Mouse (Mus musculus) embryonic facial prominence, embryonic 13.5 days (tissue): ENCODE measurements around the gene Lsm2. TPM values are rescaled to one million over a fixed set of nuclear protein-coding genes. Genes with fewer than 3 reads are reported as not detected.
A peak's percentile ranks its signal among the peaks of the same experiment; 100 is the strongest.
"Not testable (repeated sequence)": the region's sequence is repeated elsewhere in the genome, so short reads cannot be mapped to it uniquely, and the experiment has no call there.

Experiments used
- ATAC-seq: fragments of 200-750 bp; cut with Nextera tagmentation; 2 replicates; pipeline ENCODE4 v1.8.0; 2017; ENCODE audit warnings: low read depth; ENCODE audit not compliant: insufficient number of reproducible peaks, insufficient read depth, low FRiP score, low TSS enrichment
- H3K27ac ChIP-seq: fragments of 300-500 bp; sonication (generic); 2 replicates; pipeline ENCODE4 v1.5.1; 2015; ENCODE audit warnings: moderate library complexity, mild to moderate bottlenecking, inconsistent platforms
- H3K27me3 ChIP-seq: fragments of 300-500 bp; sonication (generic); 2 replicates; pipeline ENCODE4 v1.6.1; 2015; ENCODE audit warnings: mild to moderate bottlenecking, inconsistent platforms
- H3K36me3 ChIP-seq: fragments of 300-500 bp; sonication (generic); 2 replicates; pipeline ENCODE4 v1.6.1; 2015; ENCODE audit warnings: mild to moderate bottlenecking, inconsistent platforms
- H3K4me1 ChIP-seq: fragments of 300-500 bp; sonication (generic); 2 replicates; pipeline ENCODE4 v1.6.1; 2015; ENCODE audit warnings: inconsistent platforms
- H3K4me2 ChIP-seq: fragments of 300-500 bp; sonication (generic); 2 replicates; pipeline ENCODE4 v1.6.1; 2015; ENCODE audit warnings: moderate library complexity, mild to moderate bottlenecking, inconsistent platforms
- H3K4me3 ChIP-seq: fragments of 300-500 bp; sonication (generic); 2 replicates; pipeline ENCODE4 v1.5.1; 2015; ENCODE audit warnings: mild to moderate bottlenecking, inconsistent platforms
- H3K9ac ChIP-seq: fragments of 300-500 bp; sonication (generic); 2 replicates; pipeline ENCODE4 v1.6.1; 2015; ENCODE audit warnings: mild to moderate bottlenecking, inconsistent platforms
- H3K9me3 ChIP-seq: fragments of 300-500 bp; sonication (generic); 2 replicates; pipeline ENCODE4 v1.6.1; 2016; ENCODE audit warnings: inconsistent platforms
- WGBS: fragments of 180-500 bp; shearing (Covaris S2); methylation state at CpG from one replicate; pipeline ENCODE4 v1.1.7; 2015; ENCODE audit warnings: mixed read lengths; 5-methylcytosine and 5-hydroxymethylcytosine counted together
- polyA plus RNA-seq: library from polyadenylated mRNA; unstranded; fragments of >200 nt; fragmentation: Nextera tagmentation; extraction: Ambion mirVana; gene quantifications from 2 replicates; pipeline ENCODE4 v1.2.1, GENCODE M21; 2015

Gene Lsm2
- polyA plus RNA-seq, 1 experiment from 2014 or later = 227 TPM

GRCm38 (mm10) chr17:34948721-34949552, 32.7 kb upstream of the Lsm2 start:
- not testable (repeated sequence) for H3K4me2 ChIP-seq, H3K9me3 ChIP-seq, ATAC-seq, H3K27ac ChIP-seq, H3K27me3 ChIP-seq, H3K9ac ChIP-seq, H3K4me3 ChIP-seq
- 66% methylated on average over 9 of the region's 9 CpGs for WGBS
- H3K4me1 ChIP-seq = peaks cover 10% of the 10 kb centered on the region
- peaks cover 20% of the 10 kb centered on the region for H3K36me3 ChIP-seq

- ATAC-seq = no peak
- Histone ChIP-seq H3K27me3 (no peaks in the 10 kb centered on the region), H3K4me3 (no peak overlapping the region), H3K4me2 (no peak overlapping the region), H3K36me3 (peaks cover 20% of the 10 kb centered on the region), H3K4me1 (peaks cover 10% of the 10 kb centered on the region), H3K27ac (no peak overlapping the region), H3K9ac (no peak overlapping the region), H3K9me3 (no peaks in the 10 kb centered on the region)
- 33% methylated on average over 4 of the region's 4 CpGs for WGBS
These were observed 32.1 kb upstream of the Lsm2 start for GRCm38 (mm10) chr17:34949553-34949969.

GRCm38 (mm10) chr17:34950514-34951455, 30.9 kb upstream of the Lsm2 start:
- WGBS = 28% methylated on average over 10 of the region's 10 CpGs
- Histone ChIP-seq H3K4me2 (peak overlapping the region; percentile 72), H3K27ac (peak overlapping the region; percentile 94), H3K4me1 (peaks cover 10% of the 10 kb centered on the region), H3K9me3 (no peaks in the 10 kb centered on the region), H3K36me3 (peaks cover 20% of the 10 kb centered on the region), H3K9ac (peak overlapping the region; percentile 100), H3K4me3 (peak overlapping the region; percentile 94), H3K27me3 (peaks cover under 1% of the 10 kb centered on the region)
- no peak for ATAC-seq

GRCm38 (mm10) chr17:34951636-34952377, 29.9 kb upstream of the Lsm2 start:
- H3K4me3 ChIP-seq = peak overlapping the region; percentile 94
- whole genome bisulfite sequencing = under 1% methylated on average over 29 of the region's 29 CpGs
- H3K36me3 ChIP-seq = peaks cover 20% of the 10 kb centered on the region
- peak overlapping the region; percentile 72 for H3K4me2 ChIP-seq
- peak; percentile 60 for ATAC-seq
- H3K4me1 ChIP-seq = peaks cover 10% of the 10 kb centered on the region
- H3K9ac ChIP-seq = peak overlapping the region; percentile 100
- peaks cover 5% of the 10 kb centered on the region for H3K27me3 ChIP-seq
- peak overlapping the region; percentile 94 for H3K27ac ChIP-seq
- no peaks in the 10 kb centered on the region for H3K9me3 ChIP-seq

GRCm38 (mm10) chr17:34952378-34953040, 29.2 kb upstream of the Lsm2 start:
- H3K4me1 ChIP-seq = peaks cover 10% of the 10 kb centered on the region
- H3K4me2 ChIP-seq = peak overlapping the region; percentile 72
- H3K36me3 ChIP-seq = peaks cover 20% of the 10 kb centered on the region
- H3K4me3 ChIP-seq = peak overlapping the region; percentile 94
- peak; percentile 69 for ATAC-seq
- under 1% methylated on average over 23 of the region's 23 CpGs for WGBS
- peaks cover 7% of the 10 kb centered on the region for H3K27me3 ChIP-seq
- H3K9ac ChIP-seq = peak overlapping the region; percentile 100
- H3K27ac ChIP-seq = peak overlapping the region; percentile 94
- H3K9me3 ChIP-seq = no peaks in the 10 kb centered on the region

GRCm38 (mm10) chr17:34953258-34953657, 28.4 kb upstream of the Lsm2 start:
- WGBS = 90% methylated on average over 3 of the region's 3 CpGs
- Histone ChIP-seq H3K9ac (no peak overlapping the region), H3K27me3 (peaks cover 7% of the 10 kb centered on the region), H3K36me3 (peaks cover 20% of the 10 kb centered on the region), H3K4me3 (peak overlapping the region; percentile 94), H3K9me3 (no peaks in the 10 kb centered on the region), H3K27ac (peak overlapping the region; percentile 94; the same call in 1 of the 2 replicates), H3K4me2 (peak overlapping the region; percentile 72), H3K4me1 (peaks cover 10% of the 10 kb centered on the region)
- ATAC-seq = no peak

- Histone ChIP-seq H3K4me1 (peaks cover 10% of the 10 kb centered on the region), H3K27ac (no peak overlapping the region), H3K4me3 (no peak overlapping the region), H3K9me3 (no peaks in the 10 kb centered on the region), H3K36me3 (peaks cover 20% of the 10 kb centered on the region), H3K27me3 (peaks cover 7% of the 10 kb centered on the region), H3K9ac (no peak overlapping the region), H3K4me2 (no peak overlapping the region)
- 82% methylated on average over 4 of the region's 4 CpGs for WGBS
- ATAC-seq = no peak
These were observed 27.8 kb upstream of the Lsm2 start for GRCm38 (mm10) chr17:34953904-34954303.

GRCm38 (mm10) chr17:34954831-34955230, 26.8 kb upstream of the Lsm2 start:
- no peak overlapping the region for H3K4me2 ChIP-seq
- H3K9ac ChIP-seq = peak overlapping the region; percentile 44
- H3K27ac ChIP-seq = no peak overlapping the region
- H3K4me1 ChIP-seq = peaks cover 11% of the 10 kb centered on the region
- no peak for ATAC-seq
- peaks cover 7% of the 10 kb centered on the region for H3K27me3 ChIP-seq
- WGBS = 54% methylated on average over 4 of the region's 4 CpGs
- H3K9me3 ChIP-seq = no peaks in the 10 kb centered on the region
- peaks cover 15% of the 10 kb centered on the region for H3K36me3 ChIP-seq
- H3K4me3 ChIP-seq = no peak overlapping the region

GRCm38 (mm10) chr17:34955884-34956283, 25.8 kb upstream of the Lsm2 start:
- Histone ChIP-seq H3K27me3 (peaks cover 7% of the 10 kb centered on the region), H3K4me3 (no peak overlapping the region), H3K4me2 (no peak overlapping the region), H3K36me3 (peaks cover 4% of the 10 kb centered on the region), H3K9ac (no peak overlapping the region), H3K9me3 (no peaks in the 10 kb centered on the region), H3K27ac (no peak overlapping the region), H3K4me1 (peaks cover 10% of the 10 kb centered on the region)
- ATAC-seq = no peak
- WGBS = 83% methylated on average over 3 of the region's 3 CpGs

GRCm38 (mm10) chr17:34956340-34956739, 25.3 kb upstream of the Lsm2 start:
- WGBS = 37% methylated on average over 1 of the region's 1 CpGs
- Histone ChIP-seq H3K4me2 (no peak overlapping the region), H3K27ac (no peak overlapping the region), H3K27me3 (peaks cover 7% of the 10 kb centered on the region), H3K4me1 (peaks cover 7% of the 10 kb centered on the region), H3K4me3 (no peak overlapping the region), H3K36me3 (no peaks in the 10 kb centered on the region), H3K9me3 (no peaks in the 10 kb centered on the region), H3K9ac (no peak overlapping the region)
- no peak for ATAC-seq
